ENCODE assay signal across 11 mouse cellular contexts in genomic region chr13:28257228-28257627, GRCm38 (mm10). TPM values are rescaled to one million over a fixed set of nuclear protein-coding genes. Genes with fewer than 3 reads are reported as not detected.
A peak's percentile ranks its signal among the peaks of the same experiment; 100 is the strongest.
DNase-seq lines count a peak whose midpoint lies in the region; ATAC-seq and TF ChIP-seq lines count a peak whose summit lies in the region.
"Had no signal": no experiment of that assay in that cellular context is flagged by ENCODE, and none has a peak within 500 bp of the region (broad histone marks: within the 10 kb centered on the region; RNA-seq: fewer than 3 reads in every experiment).

Gene Gm11361 (plus strand): TSS chr13:28257528.

- no peak for TF ChIP-seq POLR2A in testis, adult 2 months (IDR thresholded peaks at IDR 0.05; ENCODE audit: control insufficient read depth, low read depth, low read length)

- H3K4me3 ChIP-seq in erythroblast, embryonic 14.5 days (replicated peaks) = no peak within 1 kb of the TSS
- peak within 1 kb of the TSS; percentile 24; the same call in 1 of the 2 replicates for H3K4me3 ChIP-seq in testis, adult 2 months (ENCODE audit: control insufficient read depth, low read depth, low read length)
- H3K4me3 ChIP-seq: forebrain, embryonic 13.5 days had no signal

- H3K27me3 ChIP-seq in erythroblast, embryonic 14.5 days (ENCODE audit: control insufficient read depth) = no peaks in the 10 kb centered on the region
- no peaks in the 10 kb centered on the region for H3K27me3 ChIP-seq in testis, adult 2 months (ENCODE audit: control insufficient read depth, insufficient read depth, low read length)
- H3K27me3 ChIP-seq: forebrain, embryonic 13.5 days had no signal

- H3K4me1 ChIP-seq in erythroblast, embryonic 14.5 days (ENCODE audit: control insufficient read depth) = no peaks in the 10 kb centered on the region
- no peaks in the 10 kb centered on the region for H3K4me1 ChIP-seq in testis, adult 2 months (ENCODE audit: control insufficient read depth, insufficient read depth, low read length)
- H3K4me1 ChIP-seq: forebrain, embryonic 13.5 days had no signal

- no peak for DNase-seq in testis, postnatal 10 days (ENCODE audit: low spot score)
- no peak for DNase-seq in thymus, postnatal 4 days
- DNase-seq in frontal cortex, postnatal 25 days (ENCODE audit: low spot score in 2 of 2) = no peak
- no peak for DNase-seq in cerebellum, adult 18-20 months
- DNase-seq: kidney, adult 8-10 months; right cerebral cortex, adult 18-20 months had no signal

- no peak for ATAC-seq in erythroblast, adult 5-6 weeks (replicated peaks; ENCODE audit: low FRiP score, poor library complexity, severe bottlenecking)
- ATAC-seq in inflammation-experienced regulatory T-cells, adult 6 months = no peak
- ATAC-seq: forebrain, embryonic 13.5 days had no signal

- H3K36me3 ChIP-seq in erythroblast, embryonic 14.5 days (ENCODE audit: control insufficient read depth) = no peaks in the 10 kb centered on the region
- no peaks in the 10 kb centered on the region for H3K36me3 ChIP-seq in testis, adult 2 months (ENCODE audit: control insufficient read depth, insufficient read depth, low read length)

- H3K9me3 ChIP-seq in erythroblast, embryonic 14.5 days (ENCODE audit: control insufficient read depth, low read length) = no peaks in the 10 kb centered on the region
- H3K9me3 ChIP-seq: forebrain, embryonic 13.5 days had no signal

- TF ChIP-seq CTCF in testis, adult 2 months (IDR thresholded peaks at IDR 0.05; ENCODE audit: control insufficient read depth, insufficient read depth, insufficient replicate concordance, low read depth, low read length) = no peak

- no peak within 1 kb of the TSS for H3K27ac ChIP-seq in testis, adult 2 months (ENCODE audit: control insufficient read depth, insufficient read depth, low read depth, low read length)
- H3K27ac ChIP-seq: forebrain, embryonic 13.5 days had no signal

RNA-seq across cellular contexts. Expression of gene Gm11361, which starts in this region (rescaled TPM):
- polyA plus RNA-seq in erythroblast, embryonic 14.5 days (2012) = 28.8 and 34.9 TPM in 2 replicates
- 7.5 and 9.6 TPM in 2 replicates for total RNA-seq in erythroblast, adult 5-6 weeks (2015; ENCODE audit: low replicate concordance)
- total RNA-seq in erythroblast, adult 5-6 weeks (2017; ENCODE audit: low replicate concordance) = 1.1 and 3.1 TPM in 2 replicates
- 0.56 TPM in 1 of 2 replicates, not detected in the other for polyA plus RNA-seq in testis, adult 2 months (2012; rRNA removed)
- polyA plus RNA-seq in inflammation-experienced regulatory T-cells, adult 6 months (2017; shearing (Covaris generic)) = 10 to 100 TPM; 10.0 to 44.4 (median 23.2) TPM
